Mouse (Mus musculus): Measurements from ENCODE around the gene Sergef.

DNA sequence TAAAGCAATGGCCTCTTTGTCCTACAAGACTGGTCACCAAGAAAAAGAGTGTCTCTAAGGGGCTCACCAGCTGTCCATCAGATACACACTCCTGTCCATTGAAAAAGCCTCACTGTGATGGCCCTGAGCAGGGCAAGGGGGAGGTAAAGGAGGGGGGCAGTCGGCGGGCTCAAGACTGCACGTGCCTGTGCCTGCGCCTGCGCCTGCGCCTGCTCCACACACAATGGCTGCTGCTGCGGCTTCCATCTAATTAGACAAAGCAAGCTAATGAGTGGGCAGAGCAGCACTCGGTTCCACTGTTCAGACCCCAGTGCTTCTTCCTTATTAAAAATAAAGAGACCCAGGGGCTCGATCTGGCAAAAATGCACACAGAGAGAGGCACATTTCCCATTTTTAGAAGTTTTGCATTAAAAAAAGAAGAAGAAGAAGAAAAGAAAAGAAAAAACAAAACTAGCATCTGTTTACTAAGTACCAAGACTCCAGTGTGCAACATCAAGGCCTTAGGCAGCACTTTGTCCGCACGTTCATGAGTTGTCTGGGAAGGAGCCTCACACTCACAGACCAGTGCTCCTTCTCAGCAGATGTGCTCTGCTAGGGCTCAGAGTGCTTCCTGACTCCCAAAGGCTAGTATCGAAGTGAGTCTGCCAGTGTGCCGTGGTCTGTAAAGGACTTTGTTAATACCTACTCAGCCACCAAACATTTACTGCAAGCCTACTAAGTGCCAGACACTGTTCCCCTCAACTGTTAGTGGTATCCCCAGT lies 83.1 kb downstream of the Sergef start:
- no peak for TF ChIP-seq CTCF (IDR thresholded peaks at IDR 0.05; ENCODE audit: control insufficient read depth, insufficient read depth, insufficient read length)
- TF ChIP-seq USF1 (IDR thresholded peaks at IDR 0.05; ENCODE audit: low read depth): no peak
- no peak for TF ChIP-seq MAX (IDR thresholded peaks at IDR 0.05)
- TF ChIP-seq MYOD1 (IDR thresholded peaks at IDR 0.05; ENCODE audit: control insufficient read depth, insufficient read length, low read depth): no peak
- no peak for TF ChIP-seq CEBPB (IDR thresholded peaks at IDR 0.05; ENCODE audit: low read depth)

All from C2C12 (cell line).